Mouse (Mus musculus) urinary bladder, postnatal 4 days (tissue): ENCODE results near the gene Senp7.
"Not testable (repeated sequence)": the region's sequence is repeated elsewhere in the genome, so short reads cannot be mapped to it uniquely, and the experiment has no call there.

ENCODE experiments used
- DNase-seq, 2 experiments: peaks; one replicate each; pipeline ENCODE4 v3.0.0; 2021 to 2022; ENCODE audit warnings: low spot score in 2 of 2

Gene Senp7

GRCm38 (mm10) chr16:56048038-56048437, at the start of gene Senp7:
Gene Senp7, plus strand, starts transcription at chr16:56048338.
- not testable (repeated sequence) for DNase-seq

GRCm38 (mm10) chr16:56006798-56007197, 41.3 kb upstream of the Senp7 start:
- no peak for DNase-seq

GRCm38 (mm10) chr16:56008862-56009261, 39.3 kb upstream of the Senp7 start:
- no peak for DNase-seq

GRCm38 (mm10) chr16:56012789-56013743, 35.1 kb upstream of the Senp7 start:
- no peak for DNase-seq

DNA sequence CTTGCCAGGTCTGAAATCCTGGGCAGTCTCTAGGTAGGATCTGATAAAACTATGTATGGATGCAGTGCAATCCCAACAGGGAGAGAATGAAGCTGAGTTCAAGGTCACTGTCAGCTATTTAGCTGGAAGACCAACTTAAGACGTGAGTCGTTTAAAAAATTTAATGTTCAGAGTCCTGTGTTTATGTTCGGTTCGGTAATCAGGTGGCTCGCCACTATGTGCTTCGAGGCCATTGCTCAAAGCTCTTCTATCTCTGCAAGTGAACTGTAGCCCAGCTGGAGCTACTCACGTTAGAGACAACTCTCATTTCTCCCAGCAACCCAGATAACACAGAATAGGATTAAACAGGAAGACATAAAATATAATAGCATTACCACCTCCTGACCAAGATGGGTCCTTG, 34.1 kb upstream of the Senp7 start:
- DNase-seq = no peak

- no peak for DNase-seq
Measured at GRCm38 (mm10) chr16:56019660-56020059, 28.5 kb upstream of the Senp7 start.

DNA sequence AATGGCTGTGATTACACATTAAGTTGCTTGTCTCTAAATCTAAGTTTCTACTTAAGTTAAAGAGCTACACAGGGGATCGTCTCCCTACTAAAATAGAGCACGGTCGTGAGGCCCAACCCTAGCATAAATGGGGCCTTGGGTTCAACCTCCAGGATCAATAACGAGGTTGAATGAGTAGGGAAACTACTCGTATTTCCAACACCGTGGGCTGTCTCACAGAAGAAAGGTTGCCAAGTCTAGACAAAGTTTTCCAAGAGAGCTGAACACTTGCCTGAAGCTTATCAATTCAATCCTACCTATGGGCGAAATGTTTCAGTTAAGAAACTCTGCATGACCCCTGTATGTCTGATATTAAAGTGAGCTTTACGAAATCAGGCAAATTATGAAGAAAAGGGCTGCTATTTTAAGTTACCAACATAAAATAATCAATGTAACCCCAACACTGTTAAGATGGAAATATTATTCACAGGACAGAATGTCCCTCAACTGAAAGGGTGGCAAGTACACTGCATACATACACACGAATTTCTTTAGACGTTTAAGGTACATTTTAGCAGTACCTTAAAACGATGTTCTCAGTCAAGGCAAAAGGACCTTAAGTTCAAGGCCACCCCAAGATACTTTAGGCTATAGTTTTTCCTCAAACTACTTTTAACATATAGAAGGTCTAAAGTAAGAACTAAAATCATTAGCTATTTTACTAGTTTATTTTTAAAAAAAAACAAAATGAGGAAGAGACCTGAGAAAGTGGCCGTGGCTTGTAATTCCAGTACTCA, 20.1 kb upstream of the Senp7 start:
- DNase-seq = no peak

GRCm38 (mm10) chr16:56028722-56029551, 19.2 kb upstream of the Senp7 start:
- DNase-seq = peak in 1 of 2 experiments; percentile 62

DNA sequence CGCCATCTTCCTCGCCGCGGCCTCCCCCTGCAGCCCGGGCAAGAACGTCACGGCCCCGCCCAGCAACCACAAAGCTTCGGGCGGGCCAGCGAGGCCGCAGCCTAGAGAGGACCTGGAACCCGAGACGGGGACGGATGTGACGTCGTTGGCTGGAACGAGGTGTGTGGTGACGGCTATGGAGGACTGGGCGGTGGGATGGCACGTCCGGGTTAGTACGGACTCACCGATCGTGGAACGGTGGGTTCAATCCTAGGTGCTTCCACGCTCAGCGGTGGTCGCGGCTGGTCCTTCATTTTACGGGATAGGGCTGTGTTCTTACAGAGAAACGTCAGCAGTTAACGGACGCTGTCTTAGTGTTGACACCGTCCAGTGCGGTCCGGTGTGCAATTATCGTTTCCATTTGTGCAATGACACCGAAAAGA, 18.5 kb upstream of the Senp7 start, which contains the start of gene Pcnp:
Gene Pcnp, minus strand, starts transcription at position 79 of the 422 bp plus-strand sequence.
- peak; percentile 96 to 99 for DNase-seq

DNA sequence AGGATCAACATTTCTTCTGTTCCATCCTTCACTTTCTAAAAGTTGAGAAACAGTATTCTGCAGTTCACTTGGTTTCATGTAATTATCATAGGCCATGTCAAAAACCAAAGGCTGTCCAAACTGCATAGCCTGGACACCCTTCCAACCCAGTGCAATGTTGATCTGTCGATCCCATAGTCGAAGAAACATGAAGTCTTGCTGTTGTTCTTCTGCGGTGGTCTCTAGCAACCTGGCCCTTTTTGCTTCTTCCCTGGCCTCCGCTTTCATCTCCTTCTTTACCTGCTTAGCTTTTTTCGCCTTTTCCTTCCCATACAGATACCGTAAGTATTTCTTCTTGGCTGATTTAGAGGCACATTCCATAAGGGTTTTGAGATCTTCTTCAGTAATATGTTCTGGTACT, 13.6 kb upstream of the Senp7 start:
- no peak for DNase-seq

GRCm38 (mm10) chr16:56036501-56036900, 11.6 kb upstream of the Senp7 start:
- no peak for DNase-seq

GRCm38 (mm10) chr16:56037138-56038010, 10.8 kb upstream of the Senp7 start, which contains the start of gene Trmt10c:
Gene Trmt10c, minus strand, starts transcription at chr16:56037819.
- peak; percentile 87 to 93 for DNase-seq

GRCm38 (mm10) chr16:56038090-56038489, 10.0 kb upstream of the Senp7 start:
- DNase-seq = no peak

DNA sequence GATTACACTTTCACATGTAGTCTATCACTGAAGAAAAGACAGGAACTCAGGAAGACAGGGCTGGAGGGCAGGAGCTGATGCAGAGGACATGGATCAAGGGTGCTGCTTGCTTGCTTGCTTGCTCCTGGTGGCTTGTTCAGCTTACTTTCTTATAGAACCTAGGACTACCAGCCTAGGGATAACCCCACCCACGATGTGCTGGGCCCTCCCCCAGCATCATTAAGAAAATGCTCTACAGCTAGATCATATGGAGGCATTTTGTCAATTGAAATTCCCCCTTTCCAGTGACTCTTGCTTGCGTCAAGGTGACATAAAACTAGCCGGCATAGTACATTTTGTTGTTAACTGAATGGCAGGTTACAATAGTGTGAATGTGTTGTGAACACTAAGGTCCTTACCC, 7.8 kb downstream of the Senp7 start:
- DNase-seq = no peak

DNA sequence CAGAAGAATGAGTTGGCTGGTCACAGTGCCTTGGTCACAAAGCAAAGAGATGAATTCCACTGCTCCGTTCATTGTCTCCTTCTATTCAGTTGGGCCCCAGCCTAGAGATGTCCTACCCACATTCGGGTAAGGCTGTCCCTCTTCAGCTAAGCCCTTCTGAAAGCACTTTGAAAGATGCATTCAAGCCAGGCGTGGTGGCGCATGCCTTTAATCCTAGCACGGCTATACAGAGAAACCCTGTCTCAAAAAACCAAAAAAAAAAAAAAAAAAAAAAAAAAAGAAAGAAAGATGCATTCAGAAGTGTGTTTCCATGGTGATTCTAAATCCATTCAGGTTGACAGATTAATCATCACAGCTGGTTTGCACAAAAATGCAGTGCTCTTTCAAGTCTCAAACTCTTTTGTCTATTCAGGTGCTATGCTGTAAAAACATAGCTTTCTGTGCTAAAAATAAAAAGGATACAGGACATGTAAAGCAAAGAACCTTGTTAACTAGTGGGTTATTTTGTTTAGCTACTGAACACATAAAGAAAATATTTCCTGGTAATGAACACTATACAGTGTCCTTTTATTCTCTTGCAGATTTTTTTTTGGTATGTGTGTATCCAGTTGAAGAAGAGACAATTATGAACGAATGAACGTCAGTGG, 8.9 kb downstream of the Senp7 start:
- no peak for DNase-seq

GRCm38 (mm10) chr16:56058151-56058550, 10.0 kb downstream of the Senp7 start:
- DNase-seq = no peak

GRCm38 (mm10) chr16:56061995-56062594, 14.0 kb downstream of the Senp7 start:
- DNase-seq = no peak

DNA sequence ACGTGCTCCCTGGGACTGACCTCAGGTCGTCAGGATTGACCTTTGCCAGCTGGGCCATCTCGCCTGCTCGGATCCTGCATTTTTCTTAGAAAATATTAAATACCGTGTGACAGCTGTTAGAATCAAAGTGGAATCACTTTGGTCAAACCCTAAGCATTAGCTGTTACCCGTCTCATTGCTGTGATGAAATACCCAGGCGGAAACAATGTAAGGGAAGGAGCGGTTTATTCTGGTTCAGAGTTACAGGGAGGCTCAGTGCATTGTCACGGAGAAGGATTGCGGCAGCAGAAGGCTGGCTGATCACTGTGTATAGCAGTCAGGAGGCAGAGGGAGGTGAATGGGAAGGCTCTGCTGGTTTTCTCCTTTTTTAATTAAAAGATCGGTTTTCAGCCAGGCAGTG, 14.8 kb downstream of the Senp7 start:
- no peak for DNase-seq

- peak in 1 of 2 experiments; percentile 38 for DNase-seq
Measured at GRCm38 (mm10) chr16:56064334-56064990, 16.3 kb downstream of the Senp7 start.
